Mouse (Mus musculus) G1E (cell line): ENCODE measurements around the gene Car10.

Experiments
- CTCF ChIP-seq: IDR thresholded peaks from 2 replicates; pipeline ENCODE4 v1.5.1; 2012; ENCODE audit warnings: low read depth, low read length, inconsistent platforms, mixed read lengths
- GATA1 ChIP-seq: IDR thresholded peaks from 2 replicates; pipeline ENCODE4 v1.6.1; 2012; ENCODE audit warnings: borderline replicate concordance, low read length, inconsistent platforms, mixed read lengths
- GATA2 ChIP-seq: IDR thresholded peaks from 2 replicates; pipeline ENCODE4 v1.6.1; 2012; ENCODE audit warnings: low read depth, low read length, inconsistent platforms, borderline replicate concordance
- POLR2AphosphoS5 ChIP-seq: IDR thresholded peaks from 2 replicates; pipeline ENCODE4 v1.6.1; 2012; ENCODE audit warnings: low read depth, low read length, inconsistent platforms; ENCODE audit not compliant: insufficient replicate concordance

- TF ChIP-seq CTCF (no peak), GATA1 (no peak), POLR2AphosphoS5 (no peak), GATA2 (no peak)
Measured at GRCm38 (mm10) chr11:93249771-93250265, 152.0 kb downstream of the Car10 start.
